Mouse (Mus musculus): ENCODE data around the gene Cyth3.

Gene Cyth3

GRCm38 (mm10) chr5:143624449-143624848 is 2.2 kb downstream of the Cyth3 start:
- no peak for TF ChIP-seq GATA4 (IDR thresholded peaks at IDR 0.05; ENCODE audit: insufficient replicate concordance, low read length)

- no peak for TF ChIP-seq GATA4 (IDR thresholded peaks at IDR 0.05; ENCODE audit: insufficient replicate concordance, low read length)
These were observed 3.2 kb downstream of the Cyth3 start for GRCm38 (mm10) chr5:143625497-143625896.

- no peak; the same call in 1 of the 2 replicates for TF ChIP-seq GATA4 (IDR thresholded peaks at IDR 0.05; ENCODE audit: insufficient replicate concordance, low read length)
These were observed 3.8 kb downstream of the Cyth3 start for GRCm38 (mm10) chr5:143625940-143626588.

GRCm38 (mm10) chr5:143627507-143627906 is 5.3 kb downstream of the Cyth3 start:
- TF ChIP-seq GATA4 (IDR thresholded peaks at IDR 0.05; ENCODE audit: insufficient replicate concordance, low read length), result no peak

GRCm38 (mm10) chr5:143627926-143628325 is 5.7 kb downstream of the Cyth3 start:
- no peak for TF ChIP-seq GATA4 (IDR thresholded peaks at IDR 0.05; ENCODE audit: insufficient replicate concordance, low read length)

GRCm38 (mm10) chr5:143629686-143630085 is 7.4 kb downstream of the Cyth3 start:
- TF ChIP-seq GATA4 (IDR thresholded peaks at IDR 0.05; ENCODE audit: insufficient replicate concordance, low read length), result no peak

- no peak for TF ChIP-seq GATA4 (IDR thresholded peaks at IDR 0.05; ENCODE audit: insufficient replicate concordance, low read length)
These were observed 8.0 kb downstream of the Cyth3 start for GRCm38 (mm10) chr5:143630214-143630613.

- TF ChIP-seq GATA4 (IDR thresholded peaks at IDR 0.05; ENCODE audit: insufficient replicate concordance, low read length), result no peak
These were observed 8.5 kb downstream of the Cyth3 start for GRCm38 (mm10) chr5:143630738-143631137.

GRCm38 (mm10) chr5:143631559-143631958 is 9.3 kb downstream of the Cyth3 start:
- no peak for TF ChIP-seq GATA4 (IDR thresholded peaks at IDR 0.05; ENCODE audit: insufficient replicate concordance, low read length)

GRCm38 (mm10) chr5:143632674-143633557 is 10.7 kb downstream of the Cyth3 start:
- TF ChIP-seq GATA4 (IDR thresholded peaks at IDR 0.05; ENCODE audit: insufficient replicate concordance, low read length), result no peak

GRCm38 (mm10) chr5:143633558-143633871 is 11.3 kb downstream of the Cyth3 start:
- no peak for TF ChIP-seq GATA4 (IDR thresholded peaks at IDR 0.05; ENCODE audit: insufficient replicate concordance, low read length)

- TF ChIP-seq GATA4 (IDR thresholded peaks at IDR 0.05; ENCODE audit: insufficient replicate concordance, low read length), result no peak
These were observed 11.6 kb downstream of the Cyth3 start for GRCm38 (mm10) chr5:143633877-143634276.

- TF ChIP-seq GATA4 (IDR thresholded peaks at IDR 0.05; ENCODE audit: insufficient replicate concordance, low read length), result no peak
These were observed 12.4 kb downstream of the Cyth3 start for GRCm38 (mm10) chr5:143634550-143635112.

- TF ChIP-seq GATA4 (IDR thresholded peaks at IDR 0.05; ENCODE audit: insufficient replicate concordance, low read length), result no peak
These were observed 13.1 kb downstream of the Cyth3 start for GRCm38 (mm10) chr5:143635358-143635757.

- no peak for TF ChIP-seq GATA4 (IDR thresholded peaks at IDR 0.05; ENCODE audit: insufficient replicate concordance, low read length)
These were observed 13.9 kb downstream of the Cyth3 start for GRCm38 (mm10) chr5:143636173-143636572.

- no peak for TF ChIP-seq GATA4 (IDR thresholded peaks at IDR 0.05; ENCODE audit: insufficient replicate concordance, low read length)
These were observed 15.7 kb downstream of the Cyth3 start for GRCm38 (mm10) chr5:143637832-143638420.
